Mouse (Mus musculus): ENCODE results near the gene Rps24. TPM values are rescaled to one million over a fixed set of nuclear protein-coding genes. Genes with fewer than 3 reads are reported as not detected.
"Not testable (repeated sequence)": the region's sequence is repeated elsewhere in the genome, so short reads cannot be mapped to it uniquely, and the experiment has no call there.

Rps24 gene
- 3,686 and 4,006 TPM in 2 replicates for polyA plus RNA-seq (2011; ENCODE audit: insufficient read depth, insufficient read length, low read depth, missing spikeins)

GRCm38 (mm10) chr14:24486773-24487227 is at the start of gene Rps24, which contains the start of gene Polr3a:
Gene Rps24, plus strand, starts transcription at chr14:24487125.
Gene Polr3a, minus strand, starts transcription at chr14:24487058.
- Histone ChIP-seq H3K4me3 (ENCODE audit: low read depth, low read length) (peak within 1 kb of the TSS; percentile 99), H3K9me3 (replicated peaks; ENCODE audit: control insufficient read depth, insufficient read depth, low read length, poor library complexity, severe bottlenecking) (no peaks in the 10 kb centered on the region), H3K27me3 (ENCODE audit: control insufficient read depth, insufficient read depth, low read length, poor library complexity, severe bottlenecking) (no peaks in the 10 kb centered on the region), H3K27ac (ENCODE audit: insufficient read depth, low read length) (no peak within 1 kb of the TSS), H3K4me1 (ENCODE audit: control insufficient read depth, insufficient read depth, low read length) (no peaks in the 10 kb centered on the region), H3K36me3 (ENCODE audit: control insufficient read depth, insufficient read depth, low read length, poor library complexity, severe bottlenecking) (peaks cover 22% of the 10 kb centered on the region), H3K9ac (ENCODE audit: low read depth, poor library complexity, severe bottlenecking) (peak within 1 kb of the TSS; percentile 88)
- TF ChIP-seq POLR2A (IDR thresholded peaks at IDR 0.05; ENCODE audit: insufficient read depth, low read length) (no peak), CTCF (IDR thresholded peaks at IDR 0.05; ENCODE audit: low read depth, low read length) (peak; percentile 78)

DNA sequence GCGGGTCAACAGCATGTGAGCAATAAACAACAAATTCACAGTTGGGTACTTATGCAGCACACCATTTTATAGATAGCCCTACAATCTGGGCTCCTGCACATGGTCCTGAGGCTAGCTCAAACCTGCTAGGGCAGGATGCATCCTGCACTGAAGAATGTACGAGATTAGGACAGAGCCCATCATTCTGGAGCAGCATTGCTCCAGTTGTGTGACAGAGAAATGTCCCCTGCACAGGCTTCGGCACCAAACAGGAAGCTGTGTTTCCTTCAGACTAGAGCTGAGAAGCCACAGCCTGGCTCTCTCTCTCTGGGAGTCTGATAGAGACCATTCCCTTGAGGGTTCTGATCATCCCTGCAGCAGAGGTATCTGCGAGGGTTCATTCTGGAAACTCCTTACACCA is 43.4 kb upstream of the Rps24 start:
- not testable (repeated sequence) for H3K36me3 ChIP-seq (ENCODE audit: control insufficient read depth, insufficient read depth, low read length, poor library complexity, severe bottlenecking); H3K27me3 ChIP-seq (ENCODE audit: control insufficient read depth, insufficient read depth, low read length, poor library complexity, severe bottlenecking); H3K4me1 ChIP-seq (ENCODE audit: control insufficient read depth, insufficient read depth, low read length)

GRCm38 (mm10) chr14:24458191-24458590 is 28.7 kb upstream of the Rps24 start:
- H3K27ac ChIP-seq (ENCODE audit: insufficient read depth, low read length) = no peak overlapping the region
- no peak overlapping the region for H3K4me3 ChIP-seq (ENCODE audit: low read depth, low read length)
- TF ChIP-seq EP300 (IDR thresholded peaks at IDR 0.05; ENCODE audit: insufficient read depth, low read depth, low read length) (no peak), POLR2A (IDR thresholded peaks at IDR 0.05; ENCODE audit: insufficient read depth, low read length) (no peak), CTCF (IDR thresholded peaks at IDR 0.05; ENCODE audit: low read depth, low read length) (no peak)
- no peak overlapping the region for H3K9ac ChIP-seq (ENCODE audit: low read depth, poor library complexity, severe bottlenecking)
- H3K9me3 ChIP-seq (replicated peaks; ENCODE audit: control insufficient read depth, insufficient read depth, low read length, poor library complexity, severe bottlenecking) = no peaks in the 10 kb centered on the region
- H3K4me1 ChIP-seq (ENCODE audit: control insufficient read depth, insufficient read depth, low read length) = no peaks in the 10 kb centered on the region
- no peaks in the 10 kb centered on the region for H3K27me3 ChIP-seq (ENCODE audit: control insufficient read depth, insufficient read depth, low read length, poor library complexity, severe bottlenecking)
- H3K36me3 ChIP-seq (ENCODE audit: control insufficient read depth, insufficient read depth, low read length, poor library complexity, severe bottlenecking) = peaks cover 45% of the 10 kb centered on the region

More for the DNA sequence above, 43.4 kb upstream of the Rps24 start:
- not testable (repeated sequence) for H3K9me3 ChIP-seq (replicated peaks; ENCODE audit: control insufficient read depth, insufficient read depth, low read length, poor library complexity, severe bottlenecking); H3K27ac ChIP-seq (ENCODE audit: insufficient read depth, low read length); H3K9ac ChIP-seq (ENCODE audit: low read depth, poor library complexity, severe bottlenecking); H3K4me3 ChIP-seq (ENCODE audit: low read depth, low read length)

- H3K9ac ChIP-seq (ENCODE audit: low read depth, poor library complexity, severe bottlenecking) = no peak overlapping the region
- no peaks in the 10 kb centered on the region for H3K9me3 ChIP-seq (replicated peaks; ENCODE audit: control insufficient read depth, insufficient read depth, low read length, poor library complexity, severe bottlenecking)
- H3K27me3 ChIP-seq (ENCODE audit: control insufficient read depth, insufficient read depth, low read length, poor library complexity, severe bottlenecking) = no peaks in the 10 kb centered on the region
- H3K36me3 ChIP-seq (ENCODE audit: control insufficient read depth, insufficient read depth, low read length, poor library complexity, severe bottlenecking) = peaks cover 49% of the 10 kb centered on the region
- no peak overlapping the region for H3K27ac ChIP-seq (ENCODE audit: insufficient read depth, low read length)
- H3K4me3 ChIP-seq (ENCODE audit: low read depth, low read length) = no peak overlapping the region
- no peaks in the 10 kb centered on the region for H3K4me1 ChIP-seq (ENCODE audit: control insufficient read depth, insufficient read depth, low read length)
- no peak for TF ChIP-seq EP300 (IDR thresholded peaks at IDR 0.05; ENCODE audit: insufficient read depth, low read depth, low read length)
- no peak for TF ChIP-seq CTCF (IDR thresholded peaks at IDR 0.05; ENCODE audit: low read depth, low read length)
- TF ChIP-seq POLR2A (IDR thresholded peaks at IDR 0.05; ENCODE audit: insufficient read depth, low read length) = no peak
Measured at GRCm38 (mm10) chr14:24468806-24469205, 18.1 kb upstream of the Rps24 start.

- peaks cover 18% of the 10 kb centered on the region for H3K36me3 ChIP-seq (ENCODE audit: control insufficient read depth, insufficient read depth, low read length, poor library complexity, severe bottlenecking)
- H3K27ac ChIP-seq (ENCODE audit: insufficient read depth, low read length) = no peak overlapping the region
- H3K9me3 ChIP-seq (replicated peaks; ENCODE audit: control insufficient read depth, insufficient read depth, low read length, poor library complexity, severe bottlenecking) = no peaks in the 10 kb centered on the region
- H3K4me1 ChIP-seq (ENCODE audit: control insufficient read depth, insufficient read depth, low read length) = no peaks in the 10 kb centered on the region
- no peaks in the 10 kb centered on the region for H3K27me3 ChIP-seq (ENCODE audit: control insufficient read depth, insufficient read depth, low read length, poor library complexity, severe bottlenecking)
- peak overlapping the region; percentile 88 for H3K9ac ChIP-seq (ENCODE audit: low read depth, poor library complexity, severe bottlenecking)
- TF ChIP-seq CTCF (IDR thresholded peaks at IDR 0.05; ENCODE audit: low read depth, low read length) (no peak), EP300 (IDR thresholded peaks at IDR 0.05; ENCODE audit: insufficient read depth, low read depth, low read length) (no peak), POLR2A (IDR thresholded peaks at IDR 0.05; ENCODE audit: insufficient read depth, low read length) (no peak)
- peak overlapping the region; percentile 99 for H3K4me3 ChIP-seq (ENCODE audit: low read depth, low read length)
Measured at GRCm38 (mm10) chr14:24486241-24486767, 621 bp upstream of the Rps24 start.

DNA sequence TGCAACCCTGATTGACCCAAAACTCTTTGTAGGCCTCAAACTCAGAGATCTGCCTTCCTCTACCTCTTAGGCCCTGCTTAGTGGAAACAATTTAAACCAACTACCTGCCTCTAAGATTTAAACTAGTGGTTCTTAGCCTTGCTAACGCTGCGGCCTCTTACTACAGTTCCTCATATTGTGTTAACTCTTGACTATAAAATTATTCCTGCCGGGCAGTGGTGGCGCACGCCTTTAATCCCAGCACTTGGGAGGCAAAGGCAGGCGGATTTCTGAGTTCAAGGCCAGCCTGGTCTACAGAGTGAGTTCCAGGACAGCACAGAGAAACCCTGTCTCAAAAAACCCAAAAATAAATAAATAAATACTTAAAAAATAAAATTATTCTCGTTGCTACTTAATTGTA is 2.8 kb downstream of the Rps24 start:
- peak overlapping the region; percentile 67 for H3K27ac ChIP-seq (ENCODE audit: insufficient read depth, low read length)
- H3K9ac ChIP-seq (ENCODE audit: low read depth, poor library complexity, severe bottlenecking) = peak overlapping the region; percentile 50
- not testable (repeated sequence) for H3K9me3 ChIP-seq (replicated peaks; ENCODE audit: control insufficient read depth, insufficient read depth, low read length, poor library complexity, severe bottlenecking); H3K27me3 ChIP-seq (ENCODE audit: control insufficient read depth, insufficient read depth, low read length, poor library complexity, severe bottlenecking); H3K4me3 ChIP-seq (ENCODE audit: low read depth, low read length); H3K4me1 ChIP-seq (ENCODE audit: control insufficient read depth, insufficient read depth, low read length)
- peaks cover 39% of the 10 kb centered on the region for H3K36me3 ChIP-seq (ENCODE audit: control insufficient read depth, insufficient read depth, low read length, poor library complexity, severe bottlenecking)

Data from ES-Bruce4 (cell line).